Mouse (Mus musculus): ENCODE results near the gene Eml4.

- TF ChIP-seq CTCF (IDR thresholded peaks at IDR 0.05; ENCODE audit: extremely low read depth, insufficient read depth, low read length) (no peak), POLR2A (IDR thresholded peaks at IDR 0.05; ENCODE audit: extremely low read depth, insufficient read depth, low read length) (no peak)
Observed at GRCm38 (mm10) chr17:83522590-83523379, 172.1 kb downstream of the Eml4 start.

Measured in cortical plate, adult 2 months (tissue).